Mouse (Mus musculus) c-Kit-negative CD71-positive TER-119-positive erythroid progenitor cells, embryonic 14.5 days (primary cell): ENCODE results near the gene Agt.
A peak's percentile ranks its signal among the peaks of the same experiment; 100 is the strongest.

Experiments
- DNase-seq: peaks from one replicate; pipeline ENCODE4 v3.0.0-alpha.2; 2013; ENCODE audit warnings: low read depth, low spot score

Agt gene

GRCm38 (mm10) chr8:124569593-124569992 lies at the start of gene Agt:
TSS of gene Agt (minus strand) at chr8:124569706.
- no peak for DNase-seq

- DNase-seq, result no peak
Measured at GRCm38 (mm10) chr8:124618252-124618651, 48.7 kb upstream of the Agt start.

DNA sequence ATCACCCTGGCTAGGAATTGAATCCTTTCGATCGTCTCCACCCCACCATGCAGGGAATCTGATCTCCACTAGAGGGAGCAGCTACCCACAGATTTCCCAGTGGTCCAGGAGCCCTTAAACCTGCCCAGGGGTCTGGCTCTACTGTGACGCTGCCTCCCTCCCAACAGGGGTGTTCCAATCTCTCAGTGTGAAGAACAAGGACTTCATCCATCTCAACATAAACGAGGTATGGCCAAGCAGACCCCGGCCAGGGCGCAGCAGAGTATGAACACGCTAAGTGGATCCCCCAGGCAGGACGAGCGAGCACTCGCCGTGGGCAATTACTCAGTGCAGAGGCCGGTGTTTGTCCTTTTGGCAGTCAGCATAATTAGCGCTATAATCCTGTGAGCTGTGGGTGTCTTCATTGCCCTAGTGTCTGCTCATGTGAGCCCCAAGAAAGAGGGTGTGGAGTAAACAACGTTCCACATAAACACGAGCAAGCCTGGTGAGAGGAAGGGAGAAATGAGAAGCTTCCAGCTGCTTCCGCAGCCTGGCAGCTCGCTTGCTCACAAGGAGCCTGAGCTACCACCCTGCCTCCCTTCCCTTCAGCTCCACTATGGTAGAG lies 47.9 kb upstream of the Agt start:
- no peak for DNase-seq

DNA sequence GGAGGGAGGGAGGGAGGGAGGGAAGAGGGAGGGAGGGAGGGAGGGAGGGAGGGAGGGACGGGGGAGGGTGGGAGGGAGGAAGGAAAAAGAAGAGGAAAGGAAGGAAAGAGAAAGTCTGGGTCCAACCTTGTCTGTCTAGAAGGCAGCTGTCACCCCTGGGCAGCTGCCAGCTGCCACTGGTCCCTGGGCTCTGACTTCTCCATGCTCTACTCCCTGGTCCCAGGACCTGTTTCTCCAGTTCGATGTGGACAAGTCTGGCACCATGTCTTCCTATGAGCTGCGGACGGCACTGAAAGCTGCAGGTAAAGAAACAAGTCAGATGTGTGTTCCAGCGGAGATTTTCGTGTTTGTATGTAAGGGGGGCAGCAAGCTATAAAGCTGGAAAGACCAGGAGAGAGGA lies 44.8 kb upstream of the Agt start:
- DNase-seq, result no peak

DNA sequence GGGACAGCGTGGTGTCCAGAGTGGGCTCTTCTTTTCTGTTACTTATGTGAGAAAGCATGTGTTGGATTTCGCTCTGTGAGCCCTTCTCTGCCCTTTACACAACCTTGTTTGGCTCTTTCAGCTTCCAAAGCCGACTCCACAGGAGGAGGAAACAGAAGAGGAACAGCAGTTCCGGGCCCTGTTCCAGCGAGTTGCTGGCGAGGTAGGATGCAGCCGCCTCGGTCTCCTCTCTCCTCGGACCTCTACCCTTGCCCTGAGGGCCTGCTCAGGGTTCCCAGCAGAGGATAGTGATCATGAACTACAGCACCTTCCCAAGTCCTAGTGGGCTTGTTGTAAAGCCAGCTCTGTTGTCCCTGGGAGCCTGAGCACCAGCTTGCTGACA lies 39.5 kb upstream of the Agt start:
- DNase-seq, result no peak

- DNase-seq, result no peak
Measured at GRCm38 (mm10) chr8:124608239-124608971, 38.9 kb upstream of the Agt start.

DNA sequence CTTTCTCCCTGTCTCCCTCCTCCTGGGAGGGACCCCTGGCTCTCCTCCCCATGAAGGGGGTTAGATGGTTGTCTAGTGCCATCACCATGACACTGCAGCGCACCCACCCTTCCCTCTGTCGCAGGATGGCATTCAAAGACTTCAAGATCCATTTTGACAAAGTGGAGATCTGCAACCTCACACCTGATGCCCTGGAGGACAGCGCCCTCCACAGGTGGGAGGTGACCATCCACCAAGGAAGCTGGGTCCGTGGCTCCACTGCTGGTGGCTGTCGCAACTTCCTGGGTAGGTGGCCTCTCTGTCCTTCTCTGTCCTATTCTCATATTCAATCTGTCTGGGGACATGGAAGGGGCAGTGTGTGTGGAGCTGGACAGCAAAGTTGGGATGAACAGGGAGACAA lies 34.6 kb upstream of the Agt start:
- DNase-seq, result no peak

DNA sequence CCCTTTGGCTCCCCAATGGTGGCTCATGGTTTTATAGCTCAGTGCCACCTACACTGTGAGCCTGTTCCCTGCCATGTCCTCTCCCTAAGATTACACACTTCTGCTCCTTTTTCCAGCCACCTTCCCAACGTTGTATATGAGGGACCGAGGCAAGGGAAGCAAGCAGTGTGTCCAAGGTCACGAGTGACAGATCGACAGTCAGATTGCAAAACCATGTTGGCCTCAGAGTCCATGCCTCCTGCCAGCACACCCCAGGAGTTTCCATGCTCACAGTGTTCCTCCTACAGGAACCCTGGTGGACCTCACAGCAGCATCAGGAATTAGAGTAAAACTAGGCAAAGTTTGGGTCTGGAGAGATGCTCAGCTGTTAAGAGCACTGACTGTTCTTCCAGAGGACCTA lies 19.9 kb upstream of the Agt start:
- no peak for DNase-seq

- no peak for DNase-seq
Measured at GRCm38 (mm10) chr8:124586556-124586955, 17.1 kb upstream of the Agt start.

DNA sequence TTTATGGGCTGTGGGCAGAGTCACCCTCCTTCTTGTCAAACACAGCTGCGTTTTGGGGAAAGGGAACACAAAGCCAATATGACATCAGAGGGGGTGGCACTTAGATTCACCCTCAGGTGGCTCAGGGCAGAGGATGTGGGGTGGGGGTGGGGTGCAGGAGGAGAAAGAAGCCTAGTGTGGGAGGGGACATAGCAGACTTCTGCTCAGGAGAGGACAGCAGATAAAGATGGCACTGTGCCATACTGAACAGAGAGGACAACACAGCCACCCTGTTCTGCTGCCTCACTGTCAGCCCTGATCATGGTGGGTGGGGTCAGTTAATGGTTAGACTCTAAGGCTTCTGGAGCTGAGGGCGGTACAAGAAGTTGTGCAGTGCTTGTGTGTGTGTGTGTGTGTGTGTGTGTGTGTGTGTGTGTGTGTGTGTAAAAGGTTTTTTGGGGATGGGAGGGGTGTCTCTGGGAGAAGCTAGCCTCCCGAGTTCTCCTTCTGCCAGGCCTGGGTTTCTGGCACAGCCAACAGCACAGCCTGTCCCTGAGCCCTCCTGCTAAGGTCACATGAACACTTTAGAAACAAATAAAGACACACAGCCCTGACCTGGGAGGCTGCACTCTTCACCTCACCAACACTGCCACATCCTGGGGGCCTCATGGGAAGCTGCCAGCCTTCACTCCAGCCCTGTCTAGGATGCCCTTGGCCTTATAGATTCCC lies 16.4 kb upstream of the Agt start:
- DNase-seq, result no peak

DNA sequence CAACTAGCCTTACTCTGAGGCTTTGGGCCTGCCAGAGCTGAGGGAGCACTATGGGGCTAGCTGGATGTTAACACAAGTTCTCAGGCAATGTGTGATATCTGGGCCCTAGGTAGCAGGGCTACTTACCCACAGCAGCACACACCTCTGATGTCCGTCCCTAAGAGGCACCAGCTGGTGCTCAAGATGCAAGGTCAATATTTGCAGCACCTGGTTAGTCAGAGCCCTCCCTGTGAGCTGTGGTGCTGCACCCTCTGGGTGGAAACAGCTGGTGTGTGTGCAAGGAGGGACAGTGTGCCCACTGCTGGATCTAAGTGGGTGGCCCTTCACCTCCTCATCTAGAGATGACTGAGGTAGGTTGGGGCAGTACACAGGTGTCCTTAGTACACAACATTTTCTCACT lies 7.2 kb upstream of the Agt start:
- DNase-seq, result no peak

DNA sequence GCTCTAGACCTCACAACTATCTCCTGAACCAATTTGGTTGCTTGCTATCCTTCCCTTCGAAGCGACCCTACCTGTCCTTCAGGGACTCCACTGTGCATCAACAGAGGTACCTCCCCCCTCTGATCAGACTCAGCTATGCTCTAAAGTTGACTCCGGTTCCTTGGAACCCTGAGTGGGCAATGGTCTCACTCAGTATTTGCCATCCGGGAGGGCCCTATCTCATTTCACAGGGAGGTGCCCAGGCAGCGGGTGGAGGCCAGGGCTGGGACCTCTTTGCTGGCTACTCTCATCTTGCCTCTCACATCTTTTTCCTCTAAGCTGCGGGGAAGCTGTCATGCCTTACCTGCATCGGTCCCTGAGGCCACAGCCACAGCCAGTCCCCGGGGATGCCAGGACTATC lies 6.3 kb upstream of the Agt start, which contains the start of gene Capn9:
Capn9 (plus strand) TSS at position 301 of the 400 bp plus-strand sequence.
- DNase-seq, result no peak

DNA sequence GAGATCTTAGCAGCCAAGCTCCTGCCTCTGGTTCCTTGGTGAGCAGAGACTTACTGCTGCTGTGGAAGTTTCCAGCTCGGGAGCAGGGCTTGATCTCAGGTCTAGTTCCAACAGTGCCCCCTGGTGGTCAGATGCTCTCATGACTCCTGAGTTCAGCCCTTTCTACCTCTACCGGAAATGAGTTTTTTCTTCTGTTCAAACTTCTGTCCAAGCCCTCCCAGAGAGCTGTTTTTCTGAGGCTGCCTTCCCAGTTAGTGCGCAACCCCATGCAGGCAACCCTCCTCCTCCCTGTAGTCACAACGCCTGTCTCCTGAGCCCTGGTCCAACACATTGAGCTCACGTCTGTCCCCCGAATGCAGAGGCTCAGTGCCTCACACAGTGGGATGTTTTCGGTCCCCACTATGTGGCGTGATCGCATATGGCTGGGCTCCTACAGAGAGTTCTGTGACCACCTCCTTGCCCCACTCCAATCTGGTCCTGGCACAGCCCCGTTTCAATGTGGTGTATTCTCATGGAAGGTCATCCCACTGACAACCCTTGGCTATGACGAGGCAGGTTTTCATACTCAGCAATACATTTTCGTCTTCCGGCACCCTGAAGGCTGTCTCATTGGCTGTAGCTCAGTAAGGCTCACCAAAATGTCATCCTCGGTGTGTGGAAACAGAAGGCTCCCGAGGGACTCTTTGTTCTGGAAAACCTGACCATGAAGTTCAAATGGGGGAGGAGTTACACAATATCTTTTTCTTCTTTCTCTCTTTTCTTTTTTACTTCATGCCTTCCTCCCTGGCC lies 4.2 kb upstream of the Agt start:
- peak; percentile 56 for DNase-seq

- DNase-seq, result no peak
Measured at GRCm38 (mm10) chr8:124572430-124572775, 2.9 kb upstream of the Agt start.

DNA sequence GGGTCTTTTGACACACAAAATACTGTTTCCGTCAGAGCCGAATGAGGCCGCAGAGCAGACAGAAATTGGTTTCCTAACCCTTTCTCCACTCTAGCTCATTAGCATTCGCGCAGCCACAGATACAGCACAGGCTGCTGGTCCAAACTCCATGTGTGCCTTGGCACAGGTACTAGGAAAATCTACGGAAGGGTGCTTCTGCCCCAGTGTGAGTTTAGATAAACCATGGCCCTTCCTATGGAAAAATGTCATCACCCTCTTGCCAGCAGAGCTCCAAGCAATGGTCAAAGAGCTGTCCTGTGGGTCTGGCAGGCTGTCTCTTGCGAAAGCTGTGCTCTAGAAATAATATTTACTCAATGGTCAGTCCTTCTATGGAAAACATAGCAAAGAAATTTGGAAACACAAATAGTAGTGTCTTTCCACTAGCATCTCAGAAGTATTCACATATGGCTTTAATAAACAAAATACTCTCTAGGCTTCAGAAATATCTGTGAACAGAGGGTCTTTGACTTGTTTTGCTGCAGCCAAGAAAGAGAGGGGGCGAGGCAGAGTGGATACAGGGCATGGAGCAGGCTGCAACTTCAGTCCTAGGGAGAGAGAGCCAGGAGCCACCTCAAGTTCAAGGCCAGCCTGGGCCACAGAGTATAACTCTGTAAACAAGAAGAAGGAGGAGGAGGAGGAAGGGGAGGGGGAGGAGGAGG lies 2.4 kb upstream of the Agt start:
- no peak for DNase-seq

DNA sequence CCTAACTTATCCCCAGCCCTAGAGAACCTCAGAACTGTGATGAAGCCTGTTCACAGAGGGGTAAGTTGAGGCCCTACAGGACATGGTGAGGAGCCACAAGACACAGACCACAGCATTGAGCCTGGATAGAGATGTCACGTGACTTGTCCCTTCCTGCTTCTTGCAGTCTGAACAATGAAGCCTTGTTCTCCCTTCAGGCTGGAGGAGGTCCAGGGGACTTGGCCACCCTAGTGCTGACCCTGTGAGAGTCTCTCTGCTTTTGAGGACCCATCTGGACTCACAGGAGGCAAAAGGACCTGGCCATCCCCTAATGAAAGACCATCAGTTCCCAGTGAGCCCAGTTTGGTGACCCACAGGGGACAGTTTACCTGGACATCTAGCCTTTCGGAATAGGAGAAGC lies 406 bp downstream of the Agt start:
- no peak for DNase-seq

DNA sequence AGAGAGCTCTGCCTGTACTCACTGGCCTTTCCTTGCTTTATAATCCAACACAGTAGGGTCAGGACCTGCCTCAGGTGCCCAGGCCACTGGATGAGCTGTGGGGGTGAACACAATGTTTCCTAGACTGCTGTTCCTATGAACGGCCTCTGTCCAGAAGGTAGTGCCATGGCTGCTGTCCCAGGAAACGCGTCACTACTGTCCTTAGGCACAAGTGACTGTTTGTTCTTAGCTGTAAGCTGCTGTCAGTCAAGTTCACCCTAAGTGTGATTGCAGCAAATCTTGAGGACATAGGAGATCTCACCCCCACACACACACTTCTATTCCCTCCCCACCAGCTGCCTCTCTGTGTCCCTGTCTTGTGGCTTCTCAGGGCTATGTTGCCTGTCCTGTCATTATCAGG lies 1.9 kb downstream of the Agt start:
- no peak for DNase-seq

GRCm38 (mm10) chr8:124567126-124567525 lies 2.4 kb downstream of the Agt start:
- no peak for DNase-seq

GRCm38 (mm10) chr8:124557476-124557875 lies 12.0 kb downstream of the Agt start:
- no peak for DNase-seq

- no peak for DNase-seq
Measured at GRCm38 (mm10) chr8:124556658-124557057, 12.8 kb downstream of the Agt start.

GRCm38 (mm10) chr8:124556164-124556563 lies 13.3 kb downstream of the Agt start:
- DNase-seq, result no peak
